Mouse (Mus musculus): ENCODE data around the gene Nacc1. TPM values are rescaled to one million over a fixed set of nuclear protein-coding genes. Genes with fewer than 3 reads are reported as not detected.
A peak's percentile ranks its signal among the peaks of the same experiment; 100 is the strongest.

The Nacc1 gene
- total RNA-seq, 2 experiments from 2014 or later: 18.7 to 24.3 TPM

- Histone ChIP-seq H3K4me3 (peak overlapping the region; percentile 43), H3K27ac (peak overlapping the region; percentile 87)
- peak; percentile 77 for DNase-seq
- intact Hi-C loops (cut with DNase I): no loop called here
- no peak for TF ChIP-seq CTCF (IDR thresholded peaks at IDR 0.05)
Measured at GRCm38 (mm10) chr8:84711933-84712758, 24.5 kb upstream of the Nacc1 start.

DNA sequence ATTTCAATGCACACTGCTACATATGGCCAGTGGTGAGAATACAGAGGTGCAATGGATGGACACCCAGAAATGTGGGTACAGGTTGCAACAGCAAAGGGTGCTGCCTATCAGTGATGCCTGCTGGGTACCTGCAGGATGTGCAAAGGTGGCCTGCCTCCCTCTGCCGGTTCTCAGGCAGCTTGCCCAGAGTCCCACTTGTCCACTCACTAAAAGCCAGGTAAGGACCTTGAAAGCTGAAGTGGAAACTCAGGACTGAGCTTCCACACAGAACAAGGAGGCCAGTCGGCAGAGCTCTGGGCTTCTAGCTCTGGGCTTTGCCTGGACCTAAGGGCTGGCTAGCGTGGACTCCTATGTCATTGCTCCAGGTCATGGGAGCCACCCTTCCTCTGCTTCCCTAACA, 23.6 kb upstream of the Nacc1 start:
- H3K4me3 ChIP-seq: no peak overlapping the region
- peak overlapping the region; percentile 87 for H3K27ac ChIP-seq
- intact Hi-C loops (cut with DNase I): no loop called here
- peak; percentile 29 for DNase-seq
- TF ChIP-seq CTCF (IDR thresholded peaks at IDR 0.05): no peak

DNA sequence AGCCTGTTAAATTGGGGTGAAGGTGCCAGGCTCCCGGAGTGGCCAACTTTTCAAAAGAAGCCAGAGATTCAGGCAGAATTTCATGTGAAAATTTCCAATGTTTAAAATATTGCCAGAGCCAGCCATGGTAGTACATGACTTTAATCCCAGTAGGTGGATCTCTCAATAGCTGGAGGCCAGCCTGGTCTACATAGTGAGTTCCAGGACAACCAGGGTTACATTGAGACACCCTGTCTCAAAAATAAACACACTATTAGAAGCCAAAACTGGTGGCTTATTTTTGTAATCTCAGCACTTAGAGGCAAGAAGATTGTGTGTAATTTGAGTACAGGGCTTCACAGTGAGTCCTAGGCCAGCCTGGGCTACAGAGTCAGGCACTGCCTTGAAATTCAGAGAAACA, 22.3 kb upstream of the Nacc1 start:
- intact Hi-C loops (cut with DNase I): loop anchor here (1.0 to 2.0 kb wide), 2 partner anchors 57 to 102 kb away; no protein-coding TSS in a partner anchor
- no peak for TF ChIP-seq CTCF (IDR thresholded peaks at IDR 0.05)
- H3K27ac ChIP-seq: peak overlapping the region; percentile 87
- no peak overlapping the region for H3K4me3 ChIP-seq
- DNase-seq: peak; percentile 56

DNA sequence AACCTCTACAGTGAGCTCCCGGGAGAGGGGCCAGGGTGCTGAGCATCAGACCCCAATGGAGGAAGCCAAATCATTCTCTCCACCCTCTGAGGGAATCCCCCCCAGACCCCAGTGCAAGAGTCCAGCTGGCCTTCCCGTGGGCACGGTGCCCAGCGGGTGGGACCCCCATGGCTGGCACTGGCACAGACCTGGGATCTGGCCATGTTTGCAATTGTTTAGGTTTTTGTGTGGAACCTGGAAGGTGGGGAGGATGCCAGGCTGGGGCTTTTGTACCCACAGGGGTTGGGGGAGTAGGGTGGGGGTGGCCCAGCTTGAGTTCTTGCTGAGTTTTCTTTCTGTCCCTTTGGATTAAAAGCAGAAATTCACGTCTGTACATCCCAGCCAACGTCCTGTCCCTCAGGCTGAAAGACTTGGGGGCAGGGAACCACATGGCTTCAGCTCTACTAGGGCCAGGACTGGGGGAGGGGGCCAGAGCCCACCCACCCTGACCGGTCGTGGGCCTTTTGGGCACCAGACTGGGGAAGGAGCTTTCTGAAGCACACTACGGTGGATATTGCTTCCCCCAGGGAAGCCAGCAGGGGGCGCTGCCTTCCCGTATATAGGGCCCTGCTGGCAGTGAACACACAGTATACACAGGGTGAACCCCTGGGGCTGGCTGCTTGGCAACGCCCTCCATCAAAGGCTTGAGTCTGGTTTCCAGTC, 21.3 kb upstream of the Nacc1 start:
- intact Hi-C loops (cut with DNase I): loop anchor here (1.0 to 2.0 kb wide), 2 partner anchors 58 to 103 kb away; no protein-coding TSS in a partner anchor
- peak; percentile 92 for DNase-seq
- TF ChIP-seq CTCF (IDR thresholded peaks at IDR 0.05): peak; percentile 98; the same call in 1 of the 2 replicates
- Histone ChIP-seq H3K4me3 (peak overlapping the region; percentile 15; the same call in 1 of the 2 replicates), H3K27ac (peak overlapping the region; percentile 87)

GRCm38 (mm10) chr8:84708071-84708541, 20.4 kb upstream of the Nacc1 start:
- Histone ChIP-seq H3K4me3 (peak overlapping the region; percentile 58), H3K27ac (peak overlapping the region; percentile 87)
- DNase-seq: peak; percentile 73
- intact Hi-C loops (cut with DNase I): loop anchor here (2.0 kb wide), 1 partner anchor 59 kb away; no protein-coding TSS in a partner anchor
- TF ChIP-seq CTCF (IDR thresholded peaks at IDR 0.05): no peak

GRCm38 (mm10) chr8:84707267-84707883, 19.7 kb upstream of the Nacc1 start:
- intact Hi-C loops (cut with DNase I): no loop called here
- Histone ChIP-seq H3K4me3 (peak overlapping the region; percentile 58), H3K27ac (peak overlapping the region; percentile 87)
- TF ChIP-seq CTCF (IDR thresholded peaks at IDR 0.05): no peak
- peak; percentile 70 for DNase-seq

DNA sequence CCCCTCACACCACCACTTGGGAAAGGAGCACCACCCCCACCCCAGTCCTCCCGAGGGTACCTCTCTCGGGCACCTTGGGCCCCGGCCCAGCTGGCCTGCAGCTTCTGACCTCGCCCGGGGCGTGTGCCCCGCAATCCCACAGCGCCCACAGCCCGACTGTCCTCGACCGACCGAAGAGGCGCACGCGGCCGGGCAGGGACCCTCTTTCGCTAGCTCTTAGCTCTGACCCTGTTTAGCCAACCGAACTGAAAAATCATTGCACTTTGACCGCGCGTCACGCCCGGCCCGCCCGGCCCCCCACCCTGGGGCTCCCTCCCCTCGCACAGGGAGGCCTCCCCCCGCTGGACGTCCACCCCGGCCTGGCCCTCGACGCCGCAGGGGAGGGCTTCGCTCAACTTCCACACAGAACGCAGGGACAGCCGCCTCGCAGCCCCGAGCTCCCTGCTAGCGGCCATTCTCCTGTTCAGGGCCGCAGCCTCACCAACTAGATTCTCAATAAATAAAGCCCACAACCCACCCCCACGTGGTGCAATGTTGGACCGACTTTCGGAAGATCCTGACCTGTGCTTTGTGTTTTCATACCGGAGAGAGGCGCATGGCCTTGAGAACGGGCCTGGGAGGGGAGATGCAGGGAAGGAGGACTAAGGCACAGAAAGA, 19.1 kb upstream of the Nacc1 start:
- intact Hi-C loops (cut with DNase I): no loop called here
- peak overlapping the region; percentile 87 for H3K27ac ChIP-seq
- DNase-seq: peak; percentile 79
- peak overlapping the region; percentile 58 for H3K4me3 ChIP-seq
- TF ChIP-seq CTCF (IDR thresholded peaks at IDR 0.05): no peak

DNA sequence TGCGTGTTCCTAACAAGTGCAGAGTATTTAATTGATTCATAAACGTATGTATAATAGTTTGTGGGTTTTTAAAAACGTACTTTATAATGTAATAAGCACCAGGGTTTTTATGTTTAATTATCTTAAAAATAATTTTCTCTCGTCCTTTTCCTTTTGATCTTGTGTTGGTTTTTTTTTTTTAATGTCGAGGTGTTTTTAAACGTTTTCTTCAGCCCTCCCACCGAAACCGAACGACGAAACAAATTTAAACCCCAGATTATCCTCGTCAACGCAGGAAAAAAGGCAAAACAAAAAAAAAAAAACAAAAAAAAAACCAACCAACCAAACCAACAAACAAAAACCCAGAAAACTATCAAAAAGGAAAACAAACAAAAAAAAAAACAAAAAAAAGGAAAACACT, 18.3 kb upstream of the Nacc1 start:
- intact Hi-C loops (cut with DNase I): no loop called here
- peak overlapping the region; percentile 58 for H3K4me3 ChIP-seq
- no peak for DNase-seq
- no peak for TF ChIP-seq CTCF (IDR thresholded peaks at IDR 0.05)
- peak overlapping the region; percentile 87 for H3K27ac ChIP-seq

- Histone ChIP-seq H3K27ac (peak overlapping the region; percentile 87), H3K4me3 (peak overlapping the region; percentile 58)
- intact Hi-C loops (cut with DNase I): loop anchor here (5.0 kb wide), 1 partner anchor 32 kb away; no protein-coding TSS in a partner anchor
- DNase-seq: peak; percentile 66
- no peak for TF ChIP-seq CTCF (IDR thresholded peaks at IDR 0.05)
Measured at GRCm38 (mm10) chr8:84704867-84705831, 17.5 kb upstream of the Nacc1 start.

DNA sequence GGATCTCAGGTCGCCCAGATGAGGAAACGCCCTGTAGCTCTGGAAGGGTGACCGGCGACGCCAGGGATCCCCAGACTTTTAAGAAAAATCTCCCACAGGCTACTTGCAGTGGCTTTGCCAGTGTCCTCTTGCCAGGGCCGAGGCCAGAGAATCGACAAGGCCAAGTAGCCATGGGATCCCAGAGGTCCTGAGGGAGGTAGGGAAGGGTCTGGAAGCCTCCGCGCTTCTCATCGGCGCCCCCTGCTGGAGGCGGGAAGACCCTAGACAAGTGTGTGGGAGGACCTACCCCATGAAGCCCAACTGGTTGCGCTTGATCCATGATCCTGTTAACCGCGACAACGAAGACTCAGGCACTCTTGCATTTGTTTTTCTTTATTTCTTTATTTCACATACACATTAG, 16.7 kb upstream of the Nacc1 start:
- Histone ChIP-seq H3K4me3 (peak overlapping the region; percentile 58), H3K27ac (peak overlapping the region; percentile 87)
- intact Hi-C loops (cut with DNase I): loop anchor here (5.0 kb wide), 1 partner anchor 33 kb away; no protein-coding TSS in a partner anchor
- DNase-seq: peak; percentile 90
- peak; percentile 83 for TF ChIP-seq CTCF (IDR thresholded peaks at IDR 0.05)

Data from gastrocnemius, adult 2 months (tissue).